In genomic region chr13:12394609-12395505, GRCm38 (mm10) we compare ENCODE assay signal across 8 mouse cellular contexts. TPM values are rescaled to one million over a fixed set of nuclear protein-coding genes. Genes with fewer than 3 reads are reported as not detected.
DNase-seq lines count a peak whose midpoint lies in the region; ATAC-seq and TF ChIP-seq lines count a peak whose summit lies in the region.

TSS of gene Heatr1 (plus strand) at chr13:12395027.

- H3K4me1 ChIP-seq in bone marrow, adult 2 months (ENCODE audit: control insufficient read depth, insufficient read depth, low read length): no peaks in the 10 kb centered on the region
- H3K4me1 ChIP-seq in embryonic facial prominence, embryonic 15.5 days: peaks cover 11% of the 10 kb centered on the region
- H3K4me1 ChIP-seq in limb, embryonic 14.5 days (ENCODE audit: control insufficient read depth, insufficient read depth, low read length): peaks cover 4% of the 10 kb centered on the region
- peaks cover 3% of the 10 kb centered on the region; the same call in 1 of the 2 replicates for H3K4me1 ChIP-seq in midbrain, postnatal 0 days (ENCODE audit: insufficient read depth, low read length)

- H3K4me3 ChIP-seq in bone marrow, adult 2 months (replicated peaks; ENCODE audit: control insufficient read depth, low read depth, low read length): peak within 1 kb of the TSS; percentile 95
- H3K4me3 ChIP-seq in embryonic facial prominence, embryonic 15.5 days (replicated peaks): peak within 1 kb of the TSS; percentile 96
- H3K4me3 ChIP-seq in limb, embryonic 14.5 days (replicated peaks; ENCODE audit: low read length): peak within 1 kb of the TSS; percentile 88
- H3K4me3 ChIP-seq in midbrain, postnatal 0 days (ENCODE audit: low read depth, low read length): peak within 1 kb of the TSS; percentile 86

- peak; percentile 100 for DNase-seq in 416B (ENCODE audit: low read depth)
- DNase-seq in heart, adult 8-10 months (ENCODE audit: low spot score): peak; percentile 97
- DNase-seq in kidney, adult 9 months: peak; percentile 100
- DNase-seq in limb, embryonic 14.5 days (ENCODE audit: low spot score): peak; percentile 98
- DNase-seq in midbrain, postnatal 0 days (ENCODE audit: low spot score): peak; percentile 98
- peak; percentile 81 to 86 for DNase-seq in spleen, postnatal 14 days (ENCODE audit: low spot score in 2 of 2)

- H3K27me3 ChIP-seq in embryonic facial prominence, embryonic 15.5 days: 0 out of 2 replicates have a peak, but pooled peaks cover 3% of the 10 kb centered on the region
- no peaks in the 10 kb centered on the region for H3K27me3 ChIP-seq in limb, embryonic 14.5 days (ENCODE audit: control insufficient read depth, insufficient read depth, low read length)
- no peaks in the 10 kb centered on the region for H3K27me3 ChIP-seq in midbrain, postnatal 0 days (ENCODE audit: insufficient read depth, low read length)

- TF ChIP-seq CTCF in bone marrow, adult 2 months (IDR thresholded peaks at IDR 0.05; ENCODE audit: control insufficient read depth, insufficient read depth, low read length): no peak
- no peak for TF ChIP-seq CTCF in midbrain, postnatal 0 days (IDR thresholded peaks at IDR 0.05)

- no peak for TF ChIP-seq POLR2A in bone marrow, adult 2 months (IDR thresholded peaks at IDR 0.05; ENCODE audit: borderline replicate concordance, control insufficient read depth, low read depth, low read length)
- TF ChIP-seq POLR2A in limb, embryonic 14.5 days (IDR thresholded peaks at IDR 0.05; ENCODE audit: borderline replicate concordance, extremely low read depth, insufficient read depth, insufficient read length): peak; percentile 72; the same call in 1 of the 2 replicates

- under 1% methylated on average over 43 of the region's 43 CpGs for WGBS in bone marrow, adult 2 months
- WGBS in embryonic facial prominence, embryonic 15.5 days: under 1% methylated on average over 43 of the region's 43 CpGs
- WGBS in limb, embryonic 14.5 days: under 1% methylated on average over 43 of the region's 43 CpGs
- 0% methylated on average over 43 of the region's 43 CpGs for WGBS in midbrain, postnatal 0 days

- ATAC-seq in embryonic facial prominence, embryonic 15.5 days (ENCODE audit: insufficient number of reproducible peaks, low FRiP score, low TSS enrichment, low read depth): peak; percentile 97
- ATAC-seq in limb, embryonic 14.5 days (ENCODE audit: low FRiP score, low read depth): peak; percentile 98
- peak; percentile 94 for ATAC-seq in midbrain, postnatal 0 days (ENCODE audit: low FRiP score)

- peak within 1 kb of the TSS; percentile 93 for H3K4me2 ChIP-seq in embryonic facial prominence, embryonic 15.5 days (replicated peaks)
- H3K4me2 ChIP-seq in limb, embryonic 14.5 days (replicated peaks; ENCODE audit: low read depth, low read length, severe bottlenecking): peak within 1 kb of the TSS; percentile 87
- H3K4me2 ChIP-seq in midbrain, postnatal 0 days (ENCODE audit: low read depth, low read length, poor library complexity, severe bottlenecking): peak within 1 kb of the TSS; percentile 97

- H3K9me3 ChIP-seq in embryonic facial prominence, embryonic 15.5 days (replicated peaks): no peaks in the 10 kb centered on the region
- no peaks in the 10 kb centered on the region for H3K9me3 ChIP-seq in limb, embryonic 14.5 days (ENCODE audit: control insufficient read depth, low read length)
- no peaks in the 10 kb centered on the region for H3K9me3 ChIP-seq in midbrain, postnatal 0 days (ENCODE audit: low read length)

- peak within 1 kb of the TSS; percentile 62 for H3K9ac ChIP-seq in embryonic facial prominence, embryonic 15.5 days
- peak within 1 kb of the TSS; percentile 70 for H3K9ac ChIP-seq in limb, embryonic 14.5 days (ENCODE audit: low read depth, low read length, severe bottlenecking)
- H3K9ac ChIP-seq in midbrain, postnatal 0 days (replicated peaks; ENCODE audit: low read length, poor library complexity, severe bottlenecking): peak within 1 kb of the TSS; percentile 56

- peak within 1 kb of the TSS; percentile 29; the same call in 1 of the 2 replicates for H3K27ac ChIP-seq in bone marrow, adult 2 months (ENCODE audit: control insufficient read depth, insufficient read depth, low read depth, low read length, poor library complexity)
- H3K27ac ChIP-seq in embryonic facial prominence, embryonic 15.5 days (replicated peaks): peak within 1 kb of the TSS; percentile 72
- no peak within 1 kb of the TSS for H3K27ac ChIP-seq in limb, embryonic 14.5 days (replicated peaks; ENCODE audit: low read depth, low read length)
- peak within 1 kb of the TSS; percentile 65 for H3K27ac ChIP-seq in midbrain, postnatal 0 days (ENCODE audit: low read depth, low read length)

- H3K36me3 ChIP-seq in embryonic facial prominence, embryonic 15.5 days: peaks cover 5% of the 10 kb centered on the region
- H3K36me3 ChIP-seq in limb, embryonic 14.5 days (ENCODE audit: control insufficient read depth, insufficient read depth, low read length): peaks cover 16% of the 10 kb centered on the region
- peaks cover 1% of the 10 kb centered on the region; the same call in 1 of the 2 replicates for H3K36me3 ChIP-seq in midbrain, postnatal 0 days (ENCODE audit: insufficient read depth, low read length)

RNA-seq across cellular contexts. Expression of gene Heatr1, which starts in this region (rescaled TPM):
- polyA plus RNA-seq in bone marrow, adult 2 months (2011; ENCODE audit: insufficient read depth, insufficient read length, low replicate concordance, missing spikeins): 8.1 and 10.0 TPM in 2 replicates
- polyA plus RNA-seq in embryonic facial prominence, embryonic 15.5 days (2015; fragmentation: Nextera tagmentation; extraction: Ambion mirVana): 14.4 and 15.7 TPM in 2 replicates
- 10 to 100 TPM; 13.0 to 18.1 (median 15.9) TPM for total RNA-seq in heart, adult 8-10 months (2022)
- polyA plus RNA-seq in limb, embryonic 14.5 days (2012; rRNA removed): 26.1 and 29.9 TPM in 2 replicates
- 21.3 and 25.0 TPM in 2 replicates for polyA plus RNA-seq in limb, embryonic 14.5 days (2014; fragmentation: Nextera tagmentation; extraction: Ambion mirVana)
- total RNA-seq in midbrain, postnatal 0 days (2014; rRNA removed): 13.1 and 18.5 TPM in 2 replicates
- polyA plus RNA-seq in midbrain, postnatal 0 days (2015; fragmentation: Nextera tagmentation; extraction: Ambion mirVana): 5.1 and 5.9 TPM in 2 replicates
